Mouse (Mus musculus) forebrain, embryonic 11.5 days (tissue): ENCODE data around the gene Birc3. TPM values are rescaled to one million over a fixed set of nuclear protein-coding genes. Genes with fewer than 3 reads are reported as not detected.
A peak's percentile ranks its signal among the peaks of the same experiment; 100 is the strongest.
"Not testable (repeated sequence)": the region's sequence is repeated elsewhere in the genome, so short reads cannot be mapped to it uniquely, and the experiment has no call there.

Experiments
- ATAC-seq: fragments of 200-750 bp; cut with Nextera tagmentation; replicated peaks from 2 replicates; pipeline ENCODE4 v1.8.0; 2017; ENCODE audit warnings: moderate TSS enrichment; ENCODE audit not compliant: low FRiP score
- DNase-seq: peaks from one replicate; pipeline ENCODE4 v3.0.0-alpha.2; 2017; ENCODE audit warnings: low spot score
- H3K27ac ChIP-seq: fragments of 300-500 bp; sonication (generic); 2 replicates; pipeline ENCODE4 v1.5.1; 2014; ENCODE audit warnings: low read depth, low read length
- H3K27me3 ChIP-seq: fragments of 300-500 bp; sonication (generic); 2 replicates; pipeline ENCODE4 v1.6.1; 2014; ENCODE audit warnings: mild to moderate bottlenecking, low read length, mixed read lengths; ENCODE audit not compliant: control insufficient read depth, insufficient read depth
- H3K36me3 ChIP-seq: fragments of 300-500 bp; sonication (generic); 2 replicates; pipeline ENCODE4 v1.6.1; 2014; ENCODE audit warnings: mild to moderate bottlenecking, low read length, moderate library complexity, mixed read lengths; ENCODE audit not compliant: control insufficient read depth, insufficient read depth
- H3K4me1 ChIP-seq: fragments of 300-500 bp; sonication (generic); replicated peaks from 2 replicates; pipeline ENCODE4 v1.6.1; 2014; ENCODE audit warnings: low read length, mixed read lengths; ENCODE audit not compliant: control insufficient read depth, insufficient read depth
- H3K4me2 ChIP-seq: fragments of 300-500 bp; sonication (generic); 2 replicates; pipeline ENCODE4 v1.6.1; 2014; ENCODE audit warnings: low read depth, mild to moderate bottlenecking, low read length, moderate library complexity, mixed read lengths; ENCODE audit not compliant: severe bottlenecking
- H3K4me3 ChIP-seq: fragments of 300-500 bp; sonication (generic); 2 replicates; pipeline ENCODE4 v1.5.1; 2014; ENCODE audit warnings: low read depth, low read length
- H3K9ac ChIP-seq: fragments of 300-500 bp; sonication (generic); 2 replicates; pipeline ENCODE4 v1.6.1; 2014; ENCODE audit warnings: low read length
- H3K9me3 ChIP-seq: fragments of 300-500 bp; sonication (generic); 2 replicates; pipeline ENCODE4 v1.6.1; 2016; ENCODE audit warnings: low read length, mixed read lengths; ENCODE audit not compliant: control insufficient read depth
- WGBS: fragments of 180-500 bp; shearing (Covaris S2); extraction: QIAGEN DNeasy Blood & Tissue Kit; methylation state at CpG from one replicate; pipeline ENCODE4 v1.1.7; 2014; 5-methylcytosine and 5-hydroxymethylcytosine counted together
- polyA plus RNA-seq: library from polyadenylated mRNA; unstranded; fragments of >200 nt; fragmentation: Nextera tagmentation; extraction: Ambion mirVana; gene quantifications from 2 replicates; pipeline ENCODE4 v1.2.1, GENCODE M21; 2014

The Birc3 gene
- polyA plus RNA-seq, 1 experiment from 2014 or later: 3.2 TPM

DNA sequence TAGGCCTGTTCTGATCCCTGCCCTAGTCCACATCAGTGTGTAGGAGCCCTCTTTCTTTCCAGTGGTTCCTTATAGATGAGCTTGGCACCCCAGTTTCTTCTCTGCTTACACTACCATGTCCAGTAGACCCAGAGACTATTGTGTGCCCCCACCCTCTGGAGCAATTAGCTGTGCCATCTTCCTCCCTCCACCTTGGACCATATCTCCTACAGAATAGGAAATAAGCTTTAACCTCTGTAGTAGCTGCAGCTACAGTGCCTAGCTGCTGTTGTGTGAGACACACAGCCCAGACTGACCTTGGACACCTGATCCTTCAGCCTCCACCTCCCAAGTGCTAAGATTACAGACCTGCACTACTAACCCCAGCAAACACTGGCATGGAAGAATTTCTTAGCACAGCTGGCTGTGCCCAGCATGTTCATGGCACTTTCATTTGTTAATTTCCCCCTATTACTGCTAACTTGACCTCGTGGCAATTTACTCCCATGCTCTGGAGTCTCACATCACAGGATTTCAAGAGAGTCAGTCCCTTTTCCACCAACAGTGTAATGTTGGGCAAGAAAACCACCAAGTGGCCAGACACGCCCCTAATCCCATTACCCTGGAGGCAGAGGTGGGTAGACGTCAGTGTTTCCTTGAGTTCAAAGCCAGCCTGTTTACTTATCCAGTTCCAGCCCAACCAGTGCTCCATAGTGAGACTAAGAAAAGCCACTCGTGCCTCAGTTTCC lies 1.5 kb downstream of the Birc3 start:
- ATAC-seq (no peak), DNase-seq (no peak)
- Histone ChIP-seq H3K36me3 (no peaks in the 10 kb centered on the region), H3K27me3 (no peaks in the 10 kb centered on the region), H3K4me2 (no peak overlapping the region), H3K27ac (no peak overlapping the region), H3K9me3 (no peaks in the 10 kb centered on the region), H3K9ac (no peak overlapping the region), H3K4me3 (no peak overlapping the region), H3K4me1 (peaks cover 4% of the 10 kb centered on the region)
- WGBS: 61% methylated on average over 4 of the region's 4 CpGs

DNA sequence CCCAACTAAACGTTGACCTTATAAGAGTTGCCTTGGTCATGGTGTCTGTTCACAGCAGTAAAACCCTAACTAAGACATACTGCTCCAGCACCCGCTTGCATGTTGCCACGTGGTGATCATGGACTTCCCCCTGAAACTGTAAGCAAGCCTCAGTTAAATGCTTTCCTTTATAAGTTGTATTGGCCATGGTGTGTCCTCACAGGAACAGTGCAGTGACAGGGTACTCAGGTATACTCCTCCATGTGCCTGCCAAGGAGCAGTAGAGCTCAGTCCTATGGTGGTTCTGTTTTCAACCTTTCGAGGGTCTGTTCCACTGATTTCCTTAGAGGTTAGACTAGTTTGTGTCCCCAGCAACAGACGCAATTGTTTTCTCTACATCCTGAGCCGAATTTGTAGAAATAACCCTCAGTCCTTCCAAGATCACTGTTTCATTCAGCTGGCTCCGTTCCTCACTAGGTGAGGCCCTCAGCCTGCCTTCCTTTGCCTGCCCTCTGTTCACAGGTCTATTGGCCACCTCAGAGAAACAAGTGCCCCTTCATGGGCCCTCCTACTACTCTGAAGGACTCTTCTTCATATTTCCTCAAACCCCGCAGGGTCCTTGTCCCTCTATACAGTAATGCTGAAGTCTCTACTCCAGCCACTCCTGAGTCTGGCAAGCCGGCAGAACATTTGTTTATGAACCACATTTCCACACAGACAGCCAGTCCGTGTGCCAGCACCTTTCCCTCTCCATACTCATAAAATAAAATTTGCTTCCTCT lies 2.2 kb downstream of the Birc3 start:
- no peak for DNase-seq
- H3K4me2 ChIP-seq: no peak overlapping the region
- 91% methylated on average over 10 of the region's 10 CpGs for WGBS
- no peaks in the 10 kb centered on the region for H3K36me3 ChIP-seq
- ATAC-seq: no peak
- no peak overlapping the region for H3K4me3 ChIP-seq
- no peak overlapping the region for H3K27ac ChIP-seq
- H3K4me1 ChIP-seq: peaks cover 4% of the 10 kb centered on the region
- H3K27me3 ChIP-seq: no peaks in the 10 kb centered on the region
- H3K9me3 ChIP-seq: no peaks in the 10 kb centered on the region
- H3K9ac ChIP-seq: no peak overlapping the region

DNA sequence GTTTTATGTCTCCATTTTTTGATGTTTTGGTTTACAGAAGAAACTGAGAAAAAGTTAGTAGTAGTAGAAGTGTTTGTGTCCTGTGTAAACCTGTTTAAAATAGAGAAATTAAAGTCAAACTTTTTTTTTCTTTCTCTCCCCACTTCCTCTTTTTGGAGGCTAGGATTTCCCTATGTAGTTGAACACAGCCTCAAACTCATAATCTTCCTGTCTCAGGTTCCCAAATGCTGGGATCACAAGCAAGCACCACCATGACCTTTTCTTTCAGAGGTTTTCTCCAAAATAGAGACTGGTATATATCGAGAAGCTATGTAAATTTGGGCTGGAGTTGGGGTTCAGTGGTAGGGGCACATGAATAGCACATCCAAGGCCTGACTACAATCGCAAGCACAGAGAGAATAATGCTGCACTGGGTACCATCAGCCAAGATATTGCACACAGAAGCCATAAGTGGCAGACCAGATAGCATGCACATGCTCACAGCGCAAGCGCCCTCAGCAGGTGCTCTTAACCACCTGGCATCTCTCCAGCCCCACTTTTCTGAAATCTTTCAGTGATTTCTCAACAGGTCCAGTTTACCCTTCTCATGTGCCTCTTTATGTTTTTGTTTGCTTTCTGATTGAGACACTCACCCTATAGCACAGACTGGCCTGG lies 4.0 kb downstream of the Birc3 start:
- no peak for ATAC-seq
- 88% methylated on average over 4 of the region's 4 CpGs for WGBS
- peak; percentile 25 for DNase-seq

DNA sequence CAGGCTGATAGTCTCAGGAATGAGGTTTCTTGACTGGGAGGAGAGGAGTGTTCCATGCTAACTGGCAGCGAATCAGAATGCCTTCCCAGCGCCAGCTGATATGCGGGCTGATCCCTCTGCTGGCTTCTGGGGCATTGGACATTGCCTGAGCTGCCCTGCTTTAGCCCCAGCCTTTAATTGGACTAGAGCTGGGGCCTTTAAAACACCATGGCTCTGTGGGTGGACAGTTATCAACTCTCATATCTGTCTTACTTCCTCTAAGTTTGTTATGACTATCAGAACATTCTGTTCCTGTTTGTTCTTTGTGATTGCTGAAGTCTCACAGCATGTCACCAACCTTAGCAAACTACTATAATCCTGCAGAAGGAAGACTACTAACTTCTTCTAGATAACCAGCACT lies 5.0 kb downstream of the Birc3 start:
- no peak overlapping the region for H3K4me3 ChIP-seq
- no peak overlapping the region for H3K27ac ChIP-seq
- ATAC-seq: no peak
- H3K36me3 ChIP-seq: no peaks in the 10 kb centered on the region
- DNase-seq: peak; percentile 45
- peaks cover 4% of the 10 kb centered on the region for H3K4me1 ChIP-seq
- no peak overlapping the region for H3K9ac ChIP-seq
- H3K9me3 ChIP-seq: no peaks in the 10 kb centered on the region
- H3K27me3 ChIP-seq: no peaks in the 10 kb centered on the region
- 89% methylated on average over 3 of the region's 3 CpGs for WGBS
- no peak overlapping the region for H3K4me2 ChIP-seq

More for the DNA sequence above, 4.0 kb downstream of the Birc3 start:
- Histone ChIP-seq H3K4me3 (no peak overlapping the region), H3K27me3 (no peaks in the 10 kb centered on the region), H3K4me2 (no peak overlapping the region), H3K9ac (no peak overlapping the region), H3K36me3 (no peaks in the 10 kb centered on the region), H3K9me3 (no peaks in the 10 kb centered on the region), H3K27ac (no peak overlapping the region), H3K4me1 (peaks cover 4% of the 10 kb centered on the region)

DNA sequence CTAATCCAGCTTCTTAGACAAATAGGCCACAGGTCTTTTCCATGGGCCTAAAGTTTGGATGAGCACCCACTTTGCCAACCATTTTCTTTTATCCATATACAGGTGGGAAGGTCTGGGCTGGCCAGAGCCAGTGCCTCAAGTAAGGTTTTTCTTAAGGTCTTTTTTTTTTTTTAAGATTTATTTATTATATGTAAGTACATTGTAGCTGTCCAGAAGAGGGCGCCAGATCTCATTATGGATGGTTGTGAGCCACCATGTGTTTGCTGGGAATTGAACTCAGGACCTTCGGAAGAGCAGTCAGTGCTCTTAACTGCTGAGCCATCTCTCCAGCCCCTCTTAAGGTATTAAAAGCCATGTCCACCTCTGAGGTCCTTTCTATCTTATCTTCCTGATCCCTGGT lies 6.0 kb downstream of the Birc3 start:
- H3K9me3 ChIP-seq, H3K36me3 ChIP-seq, H3K4me3 ChIP-seq, H3K9ac ChIP-seq, H3K4me2 ChIP-seq, ATAC-seq, H3K27ac ChIP-seq, DNase-seq, H3K4me1 ChIP-seq, H3K27me3 ChIP-seq: not testable (repeated sequence)
- WGBS: 70% methylated on average over 2 of the region's 2 CpGs

DNA sequence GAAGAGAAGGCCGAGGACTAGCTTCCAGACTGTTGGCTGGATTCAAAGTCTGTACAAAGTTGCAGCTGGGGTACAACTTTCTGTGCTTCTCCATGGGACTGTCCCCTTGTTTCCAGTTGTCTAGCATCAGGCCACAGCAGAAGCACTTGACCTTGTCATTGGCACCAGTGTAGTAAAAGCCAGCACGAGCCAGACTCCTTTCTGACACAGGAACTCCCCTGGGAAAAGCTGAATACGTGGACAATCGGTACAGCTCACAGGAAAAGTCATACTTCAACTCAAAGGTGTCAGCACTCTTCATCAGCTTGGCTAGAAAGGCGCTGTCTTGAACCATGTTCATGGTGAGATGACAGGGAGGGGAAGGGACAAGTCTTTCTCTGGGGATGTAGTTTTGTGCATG lies 12.0 kb downstream of the Birc3 start:
- Histone ChIP-seq H3K4me1 (no peaks in the 10 kb centered on the region), H3K4me3 (no peak overlapping the region), H3K27me3 (no peaks in the 10 kb centered on the region), H3K4me2 (no peak overlapping the region), H3K9ac (no peak overlapping the region), H3K36me3 (no peaks in the 10 kb centered on the region), H3K27ac (no peak overlapping the region), H3K9me3 (no peaks in the 10 kb centered on the region)
- no peak for ATAC-seq
- DNase-seq: peak; percentile 27
- WGBS: 88% methylated on average over 5 of the region's 5 CpGs

DNA sequence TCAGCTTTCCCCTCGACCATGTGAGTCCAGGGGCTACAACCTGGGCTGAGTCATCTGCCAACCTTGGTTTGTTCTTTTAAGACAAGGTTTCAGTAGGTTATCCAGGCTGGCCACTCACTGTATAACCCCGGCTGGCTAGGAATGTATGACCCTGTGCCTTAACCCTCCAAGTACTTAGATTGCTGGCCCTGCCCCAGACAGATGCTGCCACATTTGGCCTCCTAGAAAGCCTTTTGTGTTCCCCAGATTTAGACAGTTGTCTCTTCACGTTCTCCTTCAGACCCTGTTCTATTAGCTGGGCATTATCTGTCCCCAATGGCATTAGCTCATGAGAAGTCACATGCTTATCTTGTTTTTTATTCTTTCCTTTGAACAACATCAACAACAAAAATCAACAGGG lies 17.1 kb downstream of the Birc3 start:
- Histone ChIP-seq H3K27me3 (no peaks in the 10 kb centered on the region), H3K4me2 (no peak overlapping the region), H3K4me3 (no peak overlapping the region), H3K36me3 (no peaks in the 10 kb centered on the region), H3K9me3 (no peaks in the 10 kb centered on the region), H3K9ac (no peak overlapping the region), H3K27ac (no peak overlapping the region), H3K4me1 (no peaks in the 10 kb centered on the region)
- ATAC-seq: no peak
- 61% methylated on average over 3 of the region's 3 CpGs for WGBS
- DNase-seq: no peak

DNA sequence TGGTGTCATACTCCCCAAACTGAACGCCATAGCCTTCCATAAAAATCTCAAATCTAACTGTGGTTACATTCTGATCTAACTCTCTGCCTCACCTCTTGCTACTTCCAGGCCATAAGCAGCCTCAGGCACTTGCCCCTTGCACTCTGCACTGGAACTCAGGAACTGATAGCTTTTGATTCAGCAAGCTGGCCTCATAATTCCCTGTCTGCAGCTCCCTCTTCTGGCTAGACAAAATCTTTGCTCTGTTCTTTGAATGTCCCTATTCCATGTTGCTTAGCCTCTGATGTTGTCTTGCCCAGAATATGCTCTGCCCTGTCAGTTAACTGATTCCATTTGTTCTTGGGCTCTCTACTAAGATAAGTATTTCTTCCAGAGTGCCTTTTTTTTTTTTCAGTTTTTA lies 17.6 kb downstream of the Birc3 start:
- ATAC-seq (peak; percentile 45), DNase-seq (no peak)
- no peak overlapping the region for H3K27ac ChIP-seq
- no peaks in the 10 kb centered on the region for H3K36me3 ChIP-seq
- H3K4me3 ChIP-seq: no peak overlapping the region
- H3K27me3 ChIP-seq: no peaks in the 10 kb centered on the region
- 33% methylated on average over 1 of the region's 1 CpGs for WGBS
- no peak overlapping the region for H3K4me2 ChIP-seq
- H3K9ac ChIP-seq: no peak overlapping the region
- H3K4me1 ChIP-seq: no peaks in the 10 kb centered on the region
- H3K9me3 ChIP-seq: no peaks in the 10 kb centered on the region
